Mouse (Mus musculus) T-cell, adult 2 months (primary cell): ENCODE measurements at regions not wholly inside any gene's neighbourhood (a gene's known extent, or its start where the extent isn't known, plus 50 kb on each side); places are given as distances from the start of the nearest gene placed in this dataset.
A peak's percentile ranks its signal among the peaks of the same experiment; 100 is the strongest.

Experiments used
- DNase-seq: peaks from one replicate; pipeline ENCODE4 v3.0.0; 2022; ENCODE audit warnings: low spot score

DNA sequence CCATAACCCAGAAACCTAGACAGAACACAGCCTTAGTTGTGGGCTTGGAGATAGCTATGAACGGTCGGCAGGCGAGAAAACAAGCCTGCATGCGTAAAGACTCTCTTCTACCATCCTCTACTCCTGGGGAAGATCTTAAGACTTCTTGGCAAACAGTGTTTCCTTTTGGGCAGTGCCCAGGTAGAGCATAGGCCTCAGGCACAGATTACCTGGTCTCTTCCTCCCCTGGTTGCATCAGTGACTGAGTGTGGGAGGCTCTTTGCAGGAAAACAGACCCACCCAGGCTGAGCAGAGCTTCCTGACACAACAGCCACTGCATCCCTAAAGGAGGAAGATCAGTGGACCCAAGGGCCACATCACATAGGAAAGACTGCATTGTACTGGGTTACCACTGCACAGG lies 85.8 kb upstream of the Zmiz1 start:
- no peak for DNase-seq

DNA sequence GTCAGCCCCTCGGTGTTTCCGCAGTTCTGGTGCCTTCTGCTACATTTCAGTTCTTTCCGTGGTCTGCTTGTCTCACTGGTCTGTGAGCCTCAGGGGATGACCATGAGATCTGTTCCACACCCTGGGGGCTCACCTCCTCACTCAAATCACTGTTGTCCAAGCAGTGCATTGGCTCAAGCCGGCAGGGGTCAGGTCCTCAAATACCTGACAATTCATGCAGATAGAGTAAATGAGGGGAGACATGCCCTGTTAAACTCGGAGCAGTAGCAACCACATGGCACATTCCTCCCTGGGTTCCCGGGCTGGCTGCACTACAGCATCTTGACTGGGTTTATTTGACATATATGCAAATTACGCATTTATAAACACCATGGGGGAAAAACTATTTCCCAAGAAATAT lies 84.0 kb upstream of the Zmiz1 start:
- no peak for DNase-seq

- DNase-seq, result no peak
Observed at GRCm38 (mm10) chr14:25377091-25377490, 81.9 kb upstream of the Zmiz1 start.

GRCm38 (mm10) chr14:25377554-25377899 lies 81.5 kb upstream of the Zmiz1 start:
- DNase-seq, result no peak

- DNase-seq, result peak; percentile 88
Observed at GRCm38 (mm10) chr14:25377900-25378716, 80.9 kb upstream of the Zmiz1 start.

- peak; percentile 54 for DNase-seq
Observed at GRCm38 (mm10) chr14:25378717-25379224, 80.2 kb upstream of the Zmiz1 start.

DNA sequence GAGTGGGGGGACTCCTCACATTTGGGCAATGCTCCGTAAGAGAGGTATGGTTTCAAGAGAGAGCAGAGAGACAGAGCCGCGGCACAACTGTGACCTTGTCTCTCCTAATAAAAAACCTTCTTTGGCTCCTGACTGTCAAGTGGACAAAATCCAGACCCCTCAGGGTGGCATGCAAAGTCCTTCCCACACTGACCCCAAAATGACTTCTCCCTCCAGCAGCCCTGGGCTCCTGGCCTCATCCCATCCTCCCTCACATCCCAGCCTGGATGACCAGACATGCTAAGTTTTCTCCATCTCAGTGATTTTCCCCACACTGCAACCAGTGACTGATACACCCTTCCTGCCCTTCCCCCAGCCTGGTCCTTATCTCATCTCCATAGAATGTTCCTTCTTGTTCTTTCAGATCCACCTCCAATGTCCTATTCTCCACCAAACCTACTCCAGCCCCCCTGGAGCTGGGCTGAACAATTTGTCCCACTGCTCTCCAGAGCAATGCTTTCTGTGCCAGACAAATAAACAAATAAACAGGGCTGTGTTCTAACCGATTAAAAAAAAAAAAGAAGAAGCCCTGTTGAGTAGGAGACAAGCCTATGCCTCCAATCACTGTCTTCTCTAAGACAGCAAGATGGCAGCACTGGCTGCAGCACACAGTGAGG lies 75.7 kb upstream of the Zmiz1 start:
- DNase-seq, result no peak

- no peak for DNase-seq
Observed at GRCm38 (mm10) chr14:25385644-25386043, 73.3 kb upstream of the Zmiz1 start.

- DNase-seq, result no peak
Observed at GRCm38 (mm10) chr14:25387780-25388179, 71.2 kb upstream of the Zmiz1 start.

DNA sequence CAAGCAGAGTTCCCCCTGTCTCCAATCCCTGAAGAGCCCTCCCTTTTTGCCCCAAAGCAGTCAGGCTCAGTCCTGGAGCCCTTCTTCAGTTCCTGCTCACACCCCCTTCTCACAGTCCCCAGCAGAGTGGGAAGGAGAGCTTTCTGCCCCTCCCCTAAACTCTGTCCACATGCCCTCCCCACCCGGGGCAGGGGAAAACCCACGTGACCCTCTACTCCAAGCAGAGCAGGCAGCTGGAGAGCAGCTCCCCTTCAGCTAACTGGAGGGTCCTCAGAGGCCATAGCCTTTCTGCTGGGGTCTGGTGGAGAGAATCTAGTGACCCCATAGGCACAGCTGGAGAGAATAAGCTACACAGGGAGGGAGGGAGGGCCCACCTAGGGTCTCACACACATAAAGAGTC lies 69.7 kb upstream of the Zmiz1 start:
- no peak for DNase-seq

- no peak for DNase-seq
Observed at GRCm38 (mm10) chr14:25392412-25392811, 66.6 kb upstream of the Zmiz1 start.

DNA sequence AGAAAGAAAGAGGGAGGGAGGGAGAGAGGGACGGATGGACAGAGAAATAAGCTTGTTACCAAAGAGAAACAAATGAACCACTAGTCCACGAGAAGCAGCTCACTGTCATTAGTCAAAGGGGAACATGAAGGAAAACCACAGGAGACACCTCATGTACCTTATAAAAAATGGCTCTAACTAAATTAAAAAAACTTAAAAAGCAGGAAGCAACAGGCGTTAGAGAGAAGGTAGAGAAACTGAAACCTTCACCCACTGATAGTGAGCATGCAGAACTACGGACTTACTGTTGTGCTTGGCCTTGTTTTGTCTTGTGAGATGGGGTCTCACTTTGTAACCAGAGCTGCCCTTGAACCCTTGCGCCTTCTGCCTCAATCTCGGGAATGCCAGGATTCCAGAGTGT lies 66.0 kb upstream of the Zmiz1 start:
- DNase-seq, result no peak

DNA sequence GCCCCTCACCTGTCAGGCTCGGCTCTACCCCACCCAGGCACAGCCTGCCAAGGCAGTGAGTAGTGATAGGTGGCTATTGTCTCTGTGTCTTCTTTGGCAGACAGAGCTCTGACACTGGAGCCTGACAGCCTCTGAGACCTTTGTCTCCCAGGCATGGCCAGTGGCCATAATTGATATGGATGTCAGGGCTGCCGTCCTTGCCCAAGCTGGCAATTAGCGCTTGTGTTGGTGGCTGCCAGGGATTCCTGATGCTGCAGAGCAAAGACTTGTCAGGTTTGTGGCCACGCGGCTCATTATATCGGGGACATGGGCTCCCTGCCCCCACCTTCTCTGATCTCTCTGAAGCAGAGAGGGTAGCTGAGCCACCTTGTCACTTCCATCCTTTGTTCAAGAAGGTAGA lies 64.1 kb upstream of the Zmiz1 start:
- DNase-seq, result no peak

GRCm38 (mm10) chr14:25396990-25397531 lies 61.9 kb upstream of the Zmiz1 start:
- DNase-seq, result no peak

DNA sequence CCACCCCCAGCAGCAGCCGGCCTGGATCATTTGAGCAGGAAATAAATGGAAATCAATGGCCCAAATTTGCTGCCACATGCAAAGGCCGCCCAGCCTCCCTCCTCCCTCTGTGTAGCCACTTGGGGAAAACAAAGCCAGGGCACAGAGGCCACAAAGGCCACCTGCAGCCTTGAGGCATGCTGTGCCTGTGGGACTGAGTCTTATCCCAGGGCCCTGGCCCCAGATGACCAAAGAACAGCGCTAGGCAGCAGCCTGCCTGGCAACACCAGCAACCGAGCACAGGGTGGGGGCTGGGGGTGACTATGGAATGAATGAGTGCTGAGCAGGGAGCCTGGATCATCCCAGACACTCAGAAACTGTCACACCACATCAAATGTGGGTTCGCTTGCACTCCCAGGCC lies 61.2 kb upstream of the Zmiz1 start:
- DNase-seq, result no peak

- DNase-seq, result no peak
Observed at GRCm38 (mm10) chr14:25398745-25399144, 60.2 kb upstream of the Zmiz1 start.

DNA sequence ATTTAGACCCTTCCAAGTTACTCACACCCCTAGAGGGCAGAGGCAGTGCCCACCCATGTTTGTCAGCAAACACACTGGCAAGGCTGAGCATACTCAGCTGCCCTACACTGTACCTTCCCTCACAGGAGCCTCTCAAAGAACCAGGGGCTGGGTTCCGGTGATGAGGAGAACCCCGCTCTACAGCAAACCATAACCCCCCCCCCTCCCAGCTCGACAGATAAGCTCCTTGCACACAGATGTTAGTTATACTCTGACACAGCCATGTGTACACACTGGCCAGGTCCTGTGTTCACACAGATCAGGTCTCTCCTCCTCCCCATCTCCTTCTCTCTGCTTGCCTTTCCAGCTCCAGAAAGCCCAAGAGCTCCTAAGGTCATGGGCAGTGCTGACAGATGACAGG lies 59.7 kb upstream of the Zmiz1 start:
- no peak for DNase-seq

- DNase-seq, result no peak
Observed at GRCm38 (mm10) chr14:25401104-25401963, 57.7 kb upstream of the Zmiz1 start.

- DNase-seq, result no peak
Observed at GRCm38 (mm10) chr14:25402409-25402808, 56.6 kb upstream of the Zmiz1 start.

GRCm38 (mm10) chr14:25405191-25405590 lies 53.8 kb upstream of the Zmiz1 start:
- no peak for DNase-seq

GRCm38 (mm10) chr14:25406059-25406458 lies 52.9 kb upstream of the Zmiz1 start:
- no peak for DNase-seq

DNA sequence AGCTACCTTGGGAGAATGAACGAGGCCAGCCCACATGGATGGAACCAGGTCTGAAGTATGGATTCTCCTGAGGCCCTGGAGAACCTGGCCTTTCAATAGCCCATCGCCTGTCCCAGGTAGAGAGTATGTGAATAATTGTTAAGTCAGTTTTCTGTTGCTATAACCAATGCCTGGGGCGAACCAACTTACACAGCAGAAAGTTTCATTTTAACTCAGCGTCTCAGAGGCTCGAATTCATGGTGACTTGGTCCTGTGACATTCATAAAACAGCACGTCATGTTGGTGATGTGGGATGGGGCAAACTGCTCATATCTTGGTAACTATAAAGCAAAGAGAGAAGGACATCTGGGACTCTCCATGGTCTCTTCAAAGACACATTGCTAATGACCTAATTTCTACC lies 52.4 kb upstream of the Zmiz1 start:
- no peak for DNase-seq
